Comparison of ENCODE assay signal across 16 mouse cellular contexts in the genomic region with DNA sequence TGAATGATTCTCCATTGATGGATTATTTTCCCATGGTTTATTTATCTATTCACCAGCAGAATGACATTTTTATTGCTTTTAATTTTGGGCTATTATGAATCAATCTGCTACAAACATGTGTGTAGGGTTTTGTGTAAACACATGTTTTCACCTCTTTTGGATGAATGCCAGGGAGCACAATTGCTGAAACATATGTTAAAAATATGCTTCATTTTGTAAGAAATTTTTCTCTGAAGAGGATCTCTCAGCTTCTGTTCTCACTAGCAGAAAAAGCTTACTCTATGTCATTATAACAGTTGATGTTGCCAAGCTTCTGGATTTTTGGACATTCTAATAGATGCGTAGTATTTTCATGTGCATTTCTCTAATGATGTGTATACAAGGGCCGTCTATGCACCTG.
"Had no signal": no experiment of that assay in that cellular context is flagged by ENCODE, and none has a peak within 500 bp of the region (broad histone marks: within the 10 kb centered on the region; RNA-seq: fewer than 3 reads in every experiment).

No protein-coding gene starts in this region.

- H3K36me3 ChIP-seq: kidney, embryonic 15.5 days; limb, embryonic 10.5 days; limb, embryonic 13.5 days; liver, embryonic 12.5 days; liver, embryonic 15.5 days; lung, embryonic 15.5 days had no signal

- H3K9ac ChIP-seq: kidney, embryonic 15.5 days; limb, embryonic 13.5 days; liver, embryonic 12.5 days; liver, embryonic 15.5 days; lung, embryonic 15.5 days had no signal

- DNase-seq: kidney, postnatal 10 days; kidney, postnatal 36 days; liver; lung, adult 18-20 months; lung, postnatal 10 days; lung, postnatal 36 days; midbrain, embryonic 14.5 days; thymus, adult 18-20 months; thymus, postnatal 36 days had no signal

- H3K27me3 ChIP-seq: kidney, embryonic 15.5 days; limb, embryonic 13.5 days; liver, embryonic 12.5 days; liver, embryonic 15.5 days; lung, embryonic 15.5 days had no signal

- H3K27ac ChIP-seq: kidney, embryonic 15.5 days; limb, embryonic 10.5 days; limb, embryonic 13.5 days; liver, embryonic 12.5 days; liver, embryonic 15.5 days; lung, embryonic 15.5 days had no signal

- H3K4me2 ChIP-seq: kidney, embryonic 15.5 days; limb, embryonic 13.5 days; liver, embryonic 12.5 days; liver, embryonic 15.5 days; lung, embryonic 15.5 days; midbrain, embryonic 11.5 days had no signal

- ATAC-seq: liver, embryonic 12.5 days had no signal

- H3K4me3 ChIP-seq: kidney, embryonic 15.5 days; limb, embryonic 10.5 days; limb, embryonic 13.5 days; liver, embryonic 12.5 days; liver, embryonic 15.5 days; lung, embryonic 15.5 days had no signal

- H3K4me1 ChIP-seq: kidney, embryonic 15.5 days; limb, embryonic 10.5 days; limb, embryonic 13.5 days; lung, embryonic 15.5 days had no signal

- H3K9me3 ChIP-seq: kidney, embryonic 15.5 days; limb, embryonic 10.5 days; limb, embryonic 13.5 days; liver, embryonic 12.5 days; liver, embryonic 15.5 days; lung, embryonic 15.5 days had no signal
